Mouse (Mus musculus) hindbrain, embryonic 14.5 days (tissue): ENCODE results near the gene Krtap12-1. TPM values are rescaled to one million over a fixed set of nuclear protein-coding genes. Genes with fewer than 3 reads are reported as not detected.
"Not testable (repeated sequence)": the region's sequence is repeated elsewhere in the genome, so short reads cannot be mapped to it uniquely, and the experiment has no call there.

Experiments
- ATAC-seq: fragments of 200-750 bp; cut with Nextera tagmentation; 2 replicates; pipeline ENCODE4 v1.8.0; 2017; ENCODE audit warnings: moderate number of reproducible peaks, mild to moderate bottlenecking, moderate TSS enrichment, moderate library complexity; ENCODE audit not compliant: low FRiP score
- DNase-seq: peaks from one replicate; pipeline ENCODE4 v3.0.0-alpha.2; 2015; ENCODE audit warnings: low spot score
- H3K27ac ChIP-seq: fragments of 300-500 bp; sonication (generic); 2 replicates; pipeline ENCODE4 v1.5.1; 2014; ENCODE audit warnings: mild to moderate bottlenecking, moderate library complexity
- H3K27me3 ChIP-seq: fragments of 300-500 bp; sonication (generic); 2 replicates; pipeline ENCODE4 v1.6.1; 2014; ENCODE audit warnings: mild to moderate bottlenecking, low read length, mixed read lengths; ENCODE audit not compliant: control insufficient read depth, insufficient read depth
- H3K36me3 ChIP-seq: fragments of 300-500 bp; sonication (generic); replicated peaks from 2 replicates; pipeline ENCODE4 v1.6.1; 2014; ENCODE audit not compliant: control insufficient read depth, insufficient read depth
- H3K4me1 ChIP-seq: fragments of 300-500 bp; sonication (generic); replicated peaks from 2 replicates; pipeline ENCODE4 v1.6.1; 2014; ENCODE audit warnings: antibody characterized with exemption, low read length, mixed read lengths; ENCODE audit not compliant: control insufficient read depth, insufficient read depth
- H3K4me2 ChIP-seq: fragments of 300-500 bp; sonication (generic); replicated peaks from 2 replicates; pipeline ENCODE4 v1.6.1; 2014; ENCODE audit warnings: mild to moderate bottlenecking, moderate library complexity
- H3K4me3 ChIP-seq: fragments of 300-500 bp; sonication (generic); replicated peaks from 2 replicates; pipeline ENCODE4 v1.5.1; 2014; ENCODE audit warnings: mild to moderate bottlenecking, low read length
- H3K9ac ChIP-seq: fragments of 300-500 bp; sonication (generic); 2 replicates; pipeline ENCODE4 v1.6.1; 2014
- H3K9me3 ChIP-seq: fragments of 300-500 bp; sonication (generic); 2 replicates; pipeline ENCODE4 v1.6.1; 2016; ENCODE audit warnings: low read length; ENCODE audit not compliant: control insufficient read depth
- WGBS: fragments of 180-500 bp; shearing (Covaris S2); extraction: QIAGEN DNeasy Blood & Tissue Kit; methylation state at CpG from one replicate; pipeline ENCODE4 v1.1.7; 2014; 5-methylcytosine and 5-hydroxymethylcytosine counted together
- polyA plus RNA-seq: library from polyadenylated mRNA; unstranded; fragments of >200 nt; fragmentation: Nextera tagmentation; extraction: Ambion mirVana; gene quantifications from 2 replicates; pipeline ENCODE4 v1.2.1, GENCODE M21; 2014

Krtap12-1 gene
- polyA plus RNA-seq, 1 experiment from 2014 or later: not detected

GRCm38 (mm10) chr10:77759582-77759981, 39.2 kb downstream of the Krtap12-1 start, which contains the start of gene Gm3233:
Gene Gm3233, minus strand, starts transcription at chr10:77759682.
- H3K36me3 ChIP-seq, H3K4me1 ChIP-seq, H3K4me2 ChIP-seq, H3K27me3 ChIP-seq, H3K4me3 ChIP-seq, H3K9ac ChIP-seq, DNase-seq, H3K9me3 ChIP-seq, H3K27ac ChIP-seq, ATAC-seq: not testable (repeated sequence)
- WGBS: no CpG with 5 or more reads among the region's 1 CpGs

GRCm38 (mm10) chr10:77769727-77770126, 49.3 kb downstream of the Krtap12-1 start:
- no peak overlapping the region for H3K9ac ChIP-seq
- no peak for ATAC-seq
- H3K27me3 ChIP-seq: no peaks in the 10 kb centered on the region
- no peaks in the 10 kb centered on the region for H3K36me3 ChIP-seq
- 86% methylated on average over 1 of the region's 1 CpGs for WGBS
- no peaks in the 10 kb centered on the region for H3K9me3 ChIP-seq
- no peaks in the 10 kb centered on the region for H3K4me1 ChIP-seq
- no peak overlapping the region for H3K4me3 ChIP-seq
- no peak overlapping the region for H3K4me2 ChIP-seq
- DNase-seq: no peak
- H3K27ac ChIP-seq: no peak overlapping the region

Other genes starting within 250 kb of the Krtap12-1 start
- gene Fam207a, start 204.8 kb upstream of the Krtap12-1 start, polyA plus RNA-seq: 37.7 and 41.0 TPM in 2 replicates
- 0.99 and 1.1 TPM in 2 replicates for gene Itgb2, start 190.3 kb upstream of the Krtap12-1 start, polyA plus RNA-seq
- gene Pttg1ip, start 138.9 kb upstream of the Krtap12-1 start, polyA plus RNA-seq: 79.9 and 80.2 TPM in 2 replicates
- gene Sumo3, start 114.5 kb upstream of the Krtap12-1 start, polyA plus RNA-seq: 235 and 260 TPM in 2 replicates
- 3.8 and 5.1 TPM in 2 replicates for gene Gm49325, start 114.4 kb upstream of the Krtap12-1 start, polyA plus RNA-seq
- gene Ube2g2, start 98.3 kb upstream of the Krtap12-1 start, polyA plus RNA-seq: 54.1 and 54.7 TPM in 2 replicates
- gene Tspear, start 34.0 kb upstream of the Krtap12-1 start, polyA plus RNA-seq: 0.94 and 1.2 TPM in 2 replicates
- not detected in 2 replicates for gene Gm19402, start 29.8 kb upstream of the Krtap12-1 start, polyA plus RNA-seq
- not detected in 2 replicates for gene Gm9508, start 23.4 kb upstream of the Krtap12-1 start, polyA plus RNA-seq
- gene Gm10272, start 14.0 kb upstream of the Krtap12-1 start, polyA plus RNA-seq: not detected in 2 replicates
- not detected in 2 replicates for gene Gm10024, start 9.1 kb upstream of the Krtap12-1 start, polyA plus RNA-seq
- gene Gm10142, start 4.8 kb upstream of the Krtap12-1 start, polyA plus RNA-seq: not detected in 2 replicates
- gene Gm10100, start 5.9 kb downstream of the Krtap12-1 start, polyA plus RNA-seq: not detected in 2 replicates
- not detected in 2 replicates for gene Gm18596, start 22.0 kb downstream of the Krtap12-1 start, polyA plus RNA-seq
- not detected in 2 replicates for gene Gm9736, start 30.8 kb downstream of the Krtap12-1 start, polyA plus RNA-seq
- gene Gm3233, start 39.1 kb downstream of the Krtap12-1 start, polyA plus RNA-seq: not detected in 2 replicates
- not detected in 2 replicates for gene Gm3238, start 50.7 kb downstream of the Krtap12-1 start, polyA plus RNA-seq
- not detected in 2 replicates for gene Gm7138, start 56.3 kb downstream of the Krtap12-1 start, polyA plus RNA-seq
- gene Gm3250, start 61.9 kb downstream of the Krtap12-1 start, polyA plus RNA-seq: not detected in 2 replicates
- gene Gm7137, start 67.6 kb downstream of the Krtap12-1 start, polyA plus RNA-seq: not detected in 2 replicates
- not detected in 2 replicates for gene Gm9639, start 74.5 kb downstream of the Krtap12-1 start, polyA plus RNA-seq
- gene Gm19668, start 78.5 kb downstream of the Krtap12-1 start, polyA plus RNA-seq: not detected in 2 replicates
- gene Gm9507, start 91.2 kb downstream of the Krtap12-1 start, polyA plus RNA-seq: not detected in 2 replicates
- gene Gm2696, start 94.1 kb downstream of the Krtap12-1 start, polyA plus RNA-seq: not detected in 2 replicates
- gene Krtap10-4, start 106.5 kb downstream of the Krtap12-1 start, polyA plus RNA-seq: not detected in 2 replicates
- not detected in 2 replicates for gene Krtap10-10, start 115.3 kb downstream of the Krtap12-1 start, polyA plus RNA-seq
- gene Gm36176, start 126.2 kb downstream of the Krtap12-1 start, polyA plus RNA-seq: not detected in 2 replicates
- not detected in 2 replicates for gene Gm10318, start 132.3 kb downstream of the Krtap12-1 start, polyA plus RNA-seq
- gene Gm3285, start 141.4 kb downstream of the Krtap12-1 start, polyA plus RNA-seq: not detected in 2 replicates
- 19.6 and 20.3 TPM in 2 replicates for gene Lrrc3, start 181.9 kb downstream of the Krtap12-1 start, polyA plus RNA-seq
- gene Trpm2, start 250.0 kb downstream of the Krtap12-1 start, polyA plus RNA-seq: 6.3 and 6.4 TPM in 2 replicates